Mouse (Mus musculus): ENCODE results near the gene Ptprj.

DNA sequence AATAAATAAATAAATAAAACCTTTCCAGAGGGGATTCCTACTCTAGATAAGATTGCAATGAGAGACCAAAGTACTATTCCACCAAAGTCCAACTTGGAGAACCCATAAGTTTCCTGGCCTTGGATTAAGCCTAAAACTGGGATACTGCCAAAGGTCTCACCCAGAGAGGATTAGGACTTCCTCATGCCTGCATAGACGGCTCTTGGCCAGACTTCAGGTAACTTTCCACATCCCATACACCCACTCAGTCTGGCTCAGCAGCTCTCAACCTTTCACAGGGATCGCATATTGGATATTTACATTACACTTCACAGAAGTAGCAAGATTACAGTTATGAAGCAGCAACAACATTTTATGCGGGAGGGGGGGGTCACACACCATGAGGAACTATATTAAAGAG lies 82.9 kb downstream of the Ptprj start:
- TF ChIP-seq EP300 (IDR thresholded peaks at IDR 0.05): peak; percentile 61
- TF ChIP-seq CTCF (IDR thresholded peaks at IDR 0.05): no peak

Data from lung, postnatal 0 days (tissue).